Mouse (Mus musculus) liver, postnatal 0 days (tissue): ENCODE measurements around the gene Cul5.

Experiments
- CTCF ChIP-seq: sonication (generic); IDR thresholded peaks from 2 replicates; pipeline ENCODE4 v1.5.1; 2016; ENCODE audit warnings: antibody characterized with exemption, low read depth
- EP300 ChIP-seq: IDR thresholded peaks from 2 replicates; pipeline ENCODE4 v1.6.1; 2016; ENCODE audit warnings: antibody characterized with exemption, low read depth, mild to moderate bottlenecking

GRCm38 (mm10) chr9:53666665-53667019 is 3.2 kb downstream of the Cul5 start:
- TF ChIP-seq EP300 (no peak), CTCF (no peak)
